Mouse (Mus musculus): ENCODE results near the gene Cysrt1.
A peak's percentile ranks its signal among the peaks of the same experiment; 100 is the strongest.

The Cysrt1 gene

GRCm38 (mm10) chr2:25236614-25237013 is 5.6 kb downstream of the Cysrt1 start, which contains the start of gene Rnf224:
TSS of gene Rnf224 (minus strand) at chr2:25236787.
- DNase-seq (ENCODE audit: low read depth, low spot score), result no peak

- DNase-seq (ENCODE audit: low read depth, low spot score), result no peak
Measured at GRCm38 (mm10) chr2:25234551-25235220, 7.6 kb downstream of the Cysrt1 start.

- DNase-seq (ENCODE audit: low read depth, low spot score), result no peak
Measured at GRCm38 (mm10) chr2:25234050-25234449, 8.2 kb downstream of the Cysrt1 start, which contains the start of gene Slc34a3. TSS of gene Slc34a3 (minus strand) at chr2:25234364.

GRCm38 (mm10) chr2:25233421-25233820 is 8.8 kb downstream of the Cysrt1 start:
- no peak for DNase-seq (ENCODE audit: low read depth, low spot score)

- no peak for DNase-seq (ENCODE audit: low read depth, low spot score)
Measured at GRCm38 (mm10) chr2:25231038-25231437, 11.2 kb downstream of the Cysrt1 start.

- DNase-seq (ENCODE audit: low read depth, low spot score), result no peak
Measured at GRCm38 (mm10) chr2:25230581-25230980, 11.7 kb downstream of the Cysrt1 start.

- DNase-seq (ENCODE audit: low read depth, low spot score), result no peak
Measured at GRCm38 (mm10) chr2:25229582-25229981, 12.7 kb downstream of the Cysrt1 start.

GRCm38 (mm10) chr2:25228995-25229530 is 13.2 kb downstream of the Cysrt1 start:
- DNase-seq (ENCODE audit: low read depth, low spot score), result no peak

- DNase-seq (ENCODE audit: low read depth, low spot score), result peak; percentile 94
Measured at GRCm38 (mm10) chr2:25228431-25228889, 13.8 kb downstream of the Cysrt1 start.

GRCm38 (mm10) chr2:25227406-25227805 is 14.8 kb downstream of the Cysrt1 start:
- no peak for DNase-seq (ENCODE audit: low read depth, low spot score)

- no peak for DNase-seq (ENCODE audit: low read depth, low spot score)
Measured at GRCm38 (mm10) chr2:25226864-25227263, 15.4 kb downstream of the Cysrt1 start.

- DNase-seq (ENCODE audit: low read depth, low spot score), result no peak
Measured at GRCm38 (mm10) chr2:25225811-25226379, 16.4 kb downstream of the Cysrt1 start.

GRCm38 (mm10) chr2:25224766-25225752 is 17.2 kb downstream of the Cysrt1 start:
- DNase-seq (ENCODE audit: low read depth, low spot score), result peak; percentile 99

- DNase-seq (ENCODE audit: low read depth, low spot score), result no peak
Measured at GRCm38 (mm10) chr2:25224492-25224765, 17.8 kb downstream of the Cysrt1 start, which contains the start of gene Tubb4b. TSS of gene Tubb4b (minus strand) at chr2:25224702.

- DNase-seq (ENCODE audit: low read depth, low spot score), result no peak
Measured at GRCm38 (mm10) chr2:25223681-25224491, 18.4 kb downstream of the Cysrt1 start.

GRCm38 (mm10) chr2:25221331-25221772 is 20.9 kb downstream of the Cysrt1 start:
- DNase-seq (ENCODE audit: low read depth, low spot score), result peak; percentile 32

GRCm38 (mm10) chr2:25218445-25218844 is 23.8 kb downstream of the Cysrt1 start, which contains the start of gene Fam166a:
TSS of gene Fam166a (plus strand) at chr2:25218745.
- no peak for DNase-seq (ENCODE audit: low read depth, low spot score)

- DNase-seq (ENCODE audit: low read depth, low spot score), result no peak
Measured at GRCm38 (mm10) chr2:25217666-25218065, 24.6 kb downstream of the Cysrt1 start.

- no peak for DNase-seq (ENCODE audit: low read depth, low spot score)
Measured at GRCm38 (mm10) chr2:25214444-25214843, 27.8 kb downstream of the Cysrt1 start, which contains the start of gene Stpg3. TSS of gene Stpg3 (minus strand) at chr2:25214637.

GRCm38 (mm10) chr2:25213266-25213865 is 28.9 kb downstream of the Cysrt1 start:
- DNase-seq (ENCODE audit: low read depth, low spot score), result peak; percentile 81
